Mouse (Mus musculus) midbrain, embryonic 16.5 days (tissue): ENCODE data around the gene Zfp750. TPM values are rescaled to one million over a fixed set of nuclear protein-coding genes. Genes with fewer than 3 reads are reported as not detected.

Experiments used
- ATAC-seq: fragments of 200-750 bp; cut with Nextera tagmentation; 2 replicates; pipeline ENCODE4 v1.8.0; 2017; ENCODE audit warnings: moderate TSS enrichment
- H3K27ac ChIP-seq: fragments of 300-500 bp; sonication (generic); 2 replicates; pipeline ENCODE4 v1.5.1; 2014; ENCODE audit warnings: mild to moderate bottlenecking, low read length, mixed read lengths
- H3K27me3 ChIP-seq: fragments of 300-500 bp; sonication (generic); 2 replicates; pipeline ENCODE4 v1.6.1; 2014; ENCODE audit warnings: low read depth, low read length, mixed read lengths; ENCODE audit not compliant: control insufficient read depth, insufficient read depth
- H3K36me3 ChIP-seq: fragments of 300-500 bp; sonication (generic); 2 replicates; pipeline ENCODE4 v1.6.1; 2014; ENCODE audit warnings: mild to moderate bottlenecking, low read length, moderate library complexity, mixed read lengths; ENCODE audit not compliant: control insufficient read depth, insufficient read depth
- H3K4me1 ChIP-seq: fragments of 300-500 bp; sonication (generic); 2 replicates; pipeline ENCODE4 v1.6.1; 2014; ENCODE audit warnings: mild to moderate bottlenecking, low read length, mixed read lengths; ENCODE audit not compliant: control insufficient read depth, insufficient read depth
- H3K4me2 ChIP-seq: fragments of 300-500 bp; sonication (generic); 2 replicates; pipeline ENCODE4 v1.6.1; 2014; ENCODE audit warnings: mild to moderate bottlenecking, low read length, mixed read lengths
- H3K4me3 ChIP-seq: fragments of 300-500 bp; sonication (generic); 2 replicates; pipeline ENCODE4 v1.5.1; 2014; ENCODE audit warnings: low read depth, mild to moderate bottlenecking, low read length, moderate library complexity, mixed read lengths
- H3K9ac ChIP-seq: fragments of 300-500 bp; sonication (generic); 2 replicates; pipeline ENCODE4 v1.6.1; 2014; ENCODE audit warnings: low read depth, low read length, mixed read lengths
- H3K9me3 ChIP-seq: fragments of 300-500 bp; sonication (generic); replicated peaks from 2 replicates; pipeline ENCODE4 v1.6.1; 2014; ENCODE audit warnings: mild to moderate bottlenecking, low read length, mixed read lengths; ENCODE audit not compliant: control insufficient read depth, poor library complexity, severe bottlenecking
- WGBS: fragments of 180-500 bp; shearing (Covaris S2); extraction: QIAGEN DNeasy Blood & Tissue Kit; methylation state at CpG from one replicate; pipeline ENCODE4 v1.1.7; 2014; 5-methylcytosine and 5-hydroxymethylcytosine counted together
- polyA plus RNA-seq: library from polyadenylated mRNA; unstranded; fragments of >200 nt; fragmentation: Nextera tagmentation; extraction: Ambion mirVana; gene quantifications from 2 replicates; pipeline ENCODE4 v1.2.1, GENCODE M21; 2015

Gene Zfp750
- polyA plus RNA-seq, 1 experiment from 2014 or later: 0.53 TPM

GRCm38 (mm10) chr11:121544755-121545397 lies 25.7 kb upstream of the Zfp750 start:
- no peak overlapping the region for H3K4me3 ChIP-seq
- no peak overlapping the region for H3K9ac ChIP-seq
- no peak for ATAC-seq
- no peak overlapping the region for H3K4me2 ChIP-seq
- H3K27ac ChIP-seq: no peak overlapping the region
- no peaks in the 10 kb centered on the region for H3K27me3 ChIP-seq
- WGBS: 79% methylated on average over 7 of the region's 7 CpGs
- H3K4me1 ChIP-seq: peaks cover 11% of the 10 kb centered on the region
- peaks cover 6% of the 10 kb centered on the region; the same call in 1 of the 2 replicates for H3K36me3 ChIP-seq
- no peaks in the 10 kb centered on the region for H3K9me3 ChIP-seq

GRCm38 (mm10) chr11:121543922-121544321 lies 24.8 kb upstream of the Zfp750 start:
- Histone ChIP-seq H3K4me1 (peaks cover 1% of the 10 kb centered on the region), H3K4me3 (no peak overlapping the region), H3K27ac (no peak overlapping the region), H3K36me3 (peaks cover 6% of the 10 kb centered on the region; the same call in 1 of the 2 replicates), H3K27me3 (no peaks in the 10 kb centered on the region), H3K9me3 (no peaks in the 10 kb centered on the region), H3K9ac (no peak overlapping the region), H3K4me2 (no peak overlapping the region)
- no peak for ATAC-seq
- 92% methylated on average over 9 of the region's 9 CpGs for WGBS

DNA sequence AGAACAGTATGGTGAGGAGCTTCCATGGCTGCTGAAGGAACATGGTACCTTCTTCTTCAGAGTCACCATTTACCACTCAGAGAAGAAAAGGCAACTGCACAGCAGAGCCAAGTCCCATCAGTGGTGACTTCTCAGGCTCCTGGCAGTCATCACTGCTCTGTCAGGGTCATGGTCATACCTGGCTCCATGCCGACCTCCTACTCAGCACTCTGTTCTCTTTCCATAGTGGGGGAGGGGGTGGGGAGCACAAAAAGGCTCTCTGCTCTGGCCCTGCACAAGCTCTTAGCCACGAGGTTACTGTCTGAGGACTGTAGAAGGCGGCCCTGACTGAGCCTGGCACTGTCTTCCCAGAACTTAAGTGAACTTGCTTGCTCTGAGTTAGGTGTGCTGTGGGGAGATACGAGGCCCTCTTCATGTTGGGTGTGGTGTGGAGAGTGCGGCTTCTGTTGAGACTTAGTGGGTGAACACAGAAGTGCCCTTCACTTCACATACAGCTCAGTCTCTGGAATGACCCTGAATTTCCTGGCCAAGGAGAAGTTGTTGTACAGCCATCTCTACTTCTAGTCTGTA lies 24.2 kb upstream of the Zfp750 start:
- H3K27me3 ChIP-seq: no peaks in the 10 kb centered on the region
- no peak overlapping the region for H3K4me2 ChIP-seq
- no peaks in the 10 kb centered on the region for H3K4me1 ChIP-seq
- H3K27ac ChIP-seq: no peak overlapping the region
- WGBS: 96% methylated on average over 5 of the region's 5 CpGs
- no peak overlapping the region for H3K9ac ChIP-seq
- no peak for ATAC-seq
- H3K36me3 ChIP-seq: peaks cover 6% of the 10 kb centered on the region; the same call in 1 of the 2 replicates
- H3K9me3 ChIP-seq: no peaks in the 10 kb centered on the region
- H3K4me3 ChIP-seq: no peak overlapping the region

DNA sequence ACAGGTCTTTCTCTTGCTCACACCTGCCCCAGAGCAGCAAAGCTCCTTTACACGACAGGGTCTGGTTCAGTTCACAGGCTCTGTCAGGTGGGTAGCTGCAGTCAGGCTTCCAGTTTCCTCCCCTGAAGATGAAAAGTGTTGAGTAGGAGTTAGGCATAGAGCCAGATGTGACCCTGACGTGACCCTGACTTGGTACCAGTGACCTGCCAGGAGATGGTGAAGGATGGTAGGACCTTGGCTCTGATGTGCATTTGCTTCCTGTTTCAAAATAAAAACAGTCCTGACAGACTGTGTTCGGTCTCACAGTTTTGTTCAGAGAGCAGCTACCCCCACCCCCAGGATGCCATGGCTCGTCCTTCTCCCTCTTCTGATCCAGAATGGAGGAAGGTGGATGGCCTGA lies 23.3 kb upstream of the Zfp750 start:
- Histone ChIP-seq H3K9me3 (no peaks in the 10 kb centered on the region), H3K36me3 (peaks cover 6% of the 10 kb centered on the region; the same call in 1 of the 2 replicates), H3K4me3 (no peak overlapping the region), H3K27me3 (no peaks in the 10 kb centered on the region), H3K27ac (no peak overlapping the region), H3K4me2 (no peak overlapping the region), H3K9ac (no peak overlapping the region), H3K4me1 (no peaks in the 10 kb centered on the region)
- no peak for ATAC-seq
- 88% methylated on average over 4 of the region's 4 CpGs for WGBS

- H3K27ac ChIP-seq: no peak overlapping the region
- H3K4me3 ChIP-seq: no peak overlapping the region
- no peak overlapping the region for H3K4me2 ChIP-seq
- no peaks in the 10 kb centered on the region for H3K27me3 ChIP-seq
- no peaks in the 10 kb centered on the region for H3K4me1 ChIP-seq
- WGBS: 73% methylated on average over 3 of the region's 3 CpGs
- H3K9me3 ChIP-seq: no peaks in the 10 kb centered on the region
- H3K9ac ChIP-seq: no peak overlapping the region
- H3K36me3 ChIP-seq: peaks cover 4% of the 10 kb centered on the region; the same call in 1 of the 2 replicates
- no peak for ATAC-seq
These were observed 17.4 kb upstream of the Zfp750 start for GRCm38 (mm10) chr11:121536528-121536927.

- ATAC-seq: no peak
- no peak overlapping the region for H3K4me3 ChIP-seq
- H3K9ac ChIP-seq: no peak overlapping the region
- 95% methylated on average over 3 of the region's 3 CpGs for WGBS
- no peaks in the 10 kb centered on the region for H3K27me3 ChIP-seq
- no peak overlapping the region for H3K27ac ChIP-seq
- H3K9me3 ChIP-seq: no peaks in the 10 kb centered on the region
- no peaks in the 10 kb centered on the region for H3K4me1 ChIP-seq
- H3K36me3 ChIP-seq: no peaks in the 10 kb centered on the region
- H3K4me2 ChIP-seq: no peak overlapping the region
These were observed 10.6 kb upstream of the Zfp750 start for GRCm38 (mm10) chr11:121529747-121530146.

DNA sequence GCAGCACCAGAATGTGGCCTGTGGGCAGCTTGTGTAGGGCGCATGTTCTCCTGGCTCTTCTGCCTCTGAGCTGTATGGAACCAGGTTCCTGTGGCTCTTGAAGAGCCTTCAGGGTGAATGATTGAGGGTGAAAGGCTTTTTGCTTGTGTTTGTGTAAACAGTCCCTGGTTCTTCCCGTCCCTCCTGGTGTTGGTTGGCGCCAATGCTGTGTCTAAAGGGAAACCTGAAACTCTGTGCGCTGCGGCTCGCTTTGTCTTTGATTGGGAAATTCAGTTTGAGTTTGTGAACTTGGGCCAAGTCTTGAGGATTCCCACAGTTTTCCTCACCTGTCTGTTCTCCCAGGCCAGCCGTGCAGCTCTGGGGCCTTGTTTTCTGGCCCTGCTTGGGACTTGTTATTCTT lies 5.1 kb upstream of the Zfp750 start:
- H3K9ac ChIP-seq: no peak overlapping the region
- no peaks in the 10 kb centered on the region for H3K9me3 ChIP-seq
- no peak overlapping the region for H3K4me2 ChIP-seq
- ATAC-seq: no peak
- H3K27me3 ChIP-seq: no peaks in the 10 kb centered on the region
- H3K27ac ChIP-seq: no peak overlapping the region
- no peaks in the 10 kb centered on the region for H3K4me1 ChIP-seq
- H3K36me3 ChIP-seq: no peaks in the 10 kb centered on the region
- H3K4me3 ChIP-seq: no peak overlapping the region
- WGBS: 96% methylated on average over 7 of the region's 7 CpGs

DNA sequence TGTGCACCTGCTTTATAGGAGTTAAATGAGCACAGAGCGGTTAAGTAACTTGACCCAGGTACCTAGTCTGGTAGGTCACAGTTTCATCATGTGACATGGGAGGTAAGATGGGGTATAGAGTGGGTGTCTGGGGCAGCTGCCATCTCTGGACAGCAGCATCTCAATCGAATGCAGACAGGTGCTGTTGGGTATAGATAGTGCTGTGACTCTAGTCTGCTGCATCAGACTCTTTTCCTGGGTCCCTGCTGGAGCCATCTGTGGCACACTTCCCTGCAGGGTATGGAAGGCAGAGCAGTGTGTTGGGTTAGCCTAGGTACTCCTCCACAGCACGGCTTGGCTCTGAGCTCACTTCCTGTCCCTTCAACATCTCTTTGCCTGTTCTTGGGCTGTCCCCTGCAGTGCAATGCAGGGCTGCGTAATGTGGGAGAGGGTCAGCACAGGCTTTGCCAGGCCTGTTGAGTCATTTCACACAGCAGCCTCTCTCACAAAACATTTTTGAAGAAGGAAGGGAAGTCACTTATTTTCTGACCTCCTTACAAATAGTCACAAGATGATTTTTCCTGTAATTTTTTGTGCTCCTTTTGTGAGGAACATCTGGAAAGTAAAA lies 3.1 kb upstream of the Zfp750 start:
- 90% methylated on average over 4 of the region's 4 CpGs for WGBS
- ATAC-seq: no peak
- H3K27me3 ChIP-seq: no peaks in the 10 kb centered on the region
- no peak overlapping the region for H3K27ac ChIP-seq
- no peaks in the 10 kb centered on the region for H3K36me3 ChIP-seq
- H3K9ac ChIP-seq: no peak overlapping the region
- H3K4me1 ChIP-seq: no peaks in the 10 kb centered on the region
- no peaks in the 10 kb centered on the region for H3K9me3 ChIP-seq
- no peak overlapping the region for H3K4me3 ChIP-seq
- H3K4me2 ChIP-seq: no peak overlapping the region

DNA sequence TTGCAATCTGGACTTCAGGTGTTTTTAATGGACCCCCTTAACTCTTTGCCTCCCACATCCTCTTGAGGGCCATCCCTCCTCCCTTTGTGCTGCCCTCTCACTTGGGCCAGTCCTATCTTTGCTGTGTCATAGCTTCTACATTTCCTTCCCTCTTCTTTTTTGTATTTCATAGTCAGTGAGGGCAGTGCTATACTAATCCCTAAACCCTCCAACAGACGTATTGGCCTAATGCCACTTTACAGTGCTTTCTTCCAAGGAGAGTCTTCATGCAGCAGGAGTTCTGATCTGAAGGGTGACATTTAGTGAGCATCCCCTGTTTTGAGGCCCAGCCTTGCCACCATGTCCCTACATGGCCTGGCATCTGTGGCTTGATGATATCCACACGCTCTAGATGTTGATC lies 1.6 kb upstream of the Zfp750 start:
- no peak for ATAC-seq
- Histone ChIP-seq H3K9me3 (no peaks in the 10 kb centered on the region), H3K4me3 (no peak overlapping the region), H3K4me1 (no peaks in the 10 kb centered on the region), H3K4me2 (no peak overlapping the region), H3K9ac (no peak overlapping the region), H3K27ac (no peak overlapping the region), H3K27me3 (no peaks in the 10 kb centered on the region), H3K36me3 (no peaks in the 10 kb centered on the region)
- WGBS: 82% methylated on average over 2 of the region's 2 CpGs
